Mouse (Mus musculus): ENCODE data around the gene Hspa1l.

DNA sequence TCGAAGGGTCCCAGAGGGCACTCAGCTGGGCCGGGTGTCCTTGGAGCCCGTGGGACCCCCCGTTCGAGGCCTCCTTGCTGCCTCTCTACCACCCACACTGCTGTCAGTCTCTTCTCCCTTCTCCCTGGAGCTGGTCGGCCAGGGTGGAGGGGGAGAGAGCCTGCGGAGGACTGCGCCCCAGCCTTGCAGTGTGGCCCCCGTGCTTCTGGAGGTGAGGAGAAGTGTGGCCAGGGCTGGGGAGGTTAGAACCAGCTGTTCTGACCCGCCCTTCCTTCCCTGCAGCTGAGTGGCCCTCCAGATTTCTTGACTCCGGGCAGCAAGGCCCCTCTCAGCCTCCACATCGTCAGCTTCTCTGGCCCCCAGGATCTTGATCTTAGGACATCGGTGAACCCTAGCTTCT is 51.8 kb downstream of the Hspa1l start:
- TF ChIP-seq CTCF (conservative IDR thresholded peaks at IDR 0.05; ENCODE audit: low read length), result no peak
- no peak for TF ChIP-seq POU5F1 (IDR thresholded peaks at IDR 0.05; ENCODE audit: borderline replicate concordance, low read length)
- TF ChIP-seq NANOG (IDR thresholded peaks at IDR 0.05; ENCODE audit: borderline replicate concordance, low read length), result no peak
